Mouse (Mus musculus) gastrocnemius, postnatal 25 days (tissue): ENCODE data around the gene Ercc6l. TPM values are rescaled to one million over a fixed set of nuclear protein-coding genes. Genes with fewer than 3 reads are reported as not detected.
"Not testable (repeated sequence)": the region's sequence is repeated elsewhere in the genome, so short reads cannot be mapped to it uniquely, and the experiment has no call there.

Experiments used
- DNase-seq: peaks from one replicate; pipeline ENCODE4 v3.0.0; 2022
- total RNA-seq, 2 experiments: library from RNA; stranded (reverse); gene quantifications; 1 replicate in 1 of 2; 2 replicates in 1 of 2; pipeline ENCODE4 v1.2.3; 2021

Ercc6l gene
- total RNA-seq, 2 experiments from 2014 or later, result 0.18 to 0.29 TPM

GRCm38 (mm10) chrX:102109349-102109748 lies 47.5 kb downstream of the Ercc6l start:
- DNase-seq, result not testable (repeated sequence)

GRCm38 (mm10) chrX:102103830-102104229 lies 53.1 kb downstream of the Ercc6l start:
- not testable (repeated sequence) for DNase-seq

- DNase-seq, result no peak
Measured at GRCm38 (mm10) chrX:102101886-102102285, 55.0 kb downstream of the Ercc6l start.

- DNase-seq, result no peak
Measured at GRCm38 (mm10) chrX:102094381-102094904, 62.4 kb downstream of the Ercc6l start.

Other genes starting within 250 kb of the Ercc6l start
- gene Rtl5, start 85.8 kb downstream of the Ercc6l start, total RNA-seq, result under 1 TPM; 0.61 to 0.88 TPM
- gene Pin4, start 37.6 kb downstream of the Ercc6l start, total RNA-seq, result 10 to 100 TPM; 21.9 to 27.7 TPM
- gene Rps4x, start 32.3 kb upstream of the Ercc6l start, total RNA-seq, result 100 to 1,000 TPM; 435 to 498 TPM
- gene Cited1, start 95.1 kb upstream of the Ercc6l start, total RNA-seq, result under 1 TPM; 0.49 to 0.70 TPM